ENCODE assay signal across 21 mouse cellular contexts in the genomic region with DNA sequence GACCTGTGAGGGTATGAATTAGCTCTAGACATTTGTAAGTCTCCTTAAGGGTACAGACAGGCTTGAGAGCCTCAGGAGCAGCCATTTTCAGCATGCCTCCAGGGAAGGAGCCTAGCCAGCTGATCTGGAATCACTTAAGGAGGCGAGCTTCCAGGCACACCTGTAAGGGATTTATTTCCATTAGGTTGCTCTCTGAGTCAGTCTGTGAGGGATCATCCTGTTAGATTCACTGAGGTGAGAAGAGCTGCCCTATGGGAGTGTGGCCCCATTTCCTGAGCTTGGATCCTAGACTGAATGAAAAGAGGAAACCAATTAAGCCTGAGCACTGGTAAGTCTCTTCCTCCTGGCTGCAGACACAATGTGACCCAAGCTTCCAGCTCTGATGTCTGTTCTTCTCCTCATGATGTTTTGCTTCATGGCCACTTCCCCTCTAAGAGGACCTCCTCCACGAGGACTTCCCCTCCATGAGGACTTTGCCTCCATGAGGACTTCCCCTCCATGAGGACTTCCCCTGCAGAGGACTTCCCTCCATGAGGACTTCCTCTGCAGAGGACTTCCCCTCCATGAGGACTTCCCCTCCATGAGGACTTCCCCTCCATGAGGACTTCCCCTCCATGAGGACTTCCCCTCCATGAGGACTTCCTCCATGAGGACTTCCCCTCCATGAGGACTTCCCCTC. TPM values are rescaled to one million over a fixed set of nuclear protein-coding genes. Genes with fewer than 3 reads are reported as not detected.
DNase-seq lines count a peak whose midpoint lies in the region; ATAC-seq lines count a peak whose summit lies in the region.
"Had no signal": no experiment of that assay in that cellular context is flagged by ENCODE, and none has a peak within 500 bp of the region (broad histone marks: within the 10 kb centered on the region; RNA-seq: fewer than 3 reads in every experiment).

No protein-coding gene starts in this region.

- peak; percentile 21; the same call in 1 of the 2 replicates for ATAC-seq in granulocyte monocyte progenitor cell, adult 5-6 weeks (replicated peaks; ENCODE audit: poor library complexity, severe bottlenecking)
- 0 out of 2 replicates have a peak, but pooled peaks have one; percentile 16 for ATAC-seq in monocyte, adult 5-6 weeks (replicated peaks; ENCODE audit: insufficient number of reproducible peaks, low FRiP score, low TSS enrichment, poor library complexity, severe bottlenecking)
- no peak for ATAC-seq in inflammation-experienced regulatory T-cells, adult 6 months
- ATAC-seq: forebrain, postnatal 0 days; lung, postnatal 0 days; midbrain, embryonic 16.5 days had no signal

- DNase-seq in A20 (ENCODE audit: low read depth, low spot score): peak; percentile 27
- DNase-seq in B cell, adult 2 months: peak; percentile 11 to 38
- DNase-seq in lung, postnatal 14 days: no peak
- no peak for DNase-seq in adrenal gland, postnatal 10 days
- DNase-seq: adrenal gland, postnatal 36 days; cerebellum, adult 9-10 months; cerebellum, postnatal 36 days; embryo, embryonic 11 days; forebrain, postnatal 0 days; heart, postnatal 36 days; kidney, adult 11 months; kidney, postnatal 36 days; liver, embryonic 13.5 days; lung, adult 18-20 months; right cerebral cortex, postnatal 4 days; thymus, postnatal 25 days had no signal

RNA-seq across cellular contexts. Expression of gene Esr1, which starts 10.5 kb away (rescaled TPM):
- total RNA-seq in granulocyte monocyte progenitor cell, adult 5-6 weeks (2014; fragmentation: Nextera tagmentation): 18.2 and 19.4 TPM in 2 replicates
- 14.8 and 16.9 TPM in 2 replicates for total RNA-seq in granulocyte monocyte progenitor cell, adult 5-6 weeks (2017)
- total RNA-seq in monocyte, adult 5-6 weeks (2017): 1.2 to 3.5 TPM (median 2.3 TPM) in 3 replicates
- 1 to 10 TPM; 1.3 to 6.4 (median 4.4) TPM for polyA plus RNA-seq in inflammation-experienced regulatory T-cells, adult 6 months (2017; shearing (Covaris generic))
- 10 to 100 TPM; 16.2 to 24.5 TPM for total RNA-seq in adrenal gland, postnatal 10 days (2021)

Comparison
In these comparisons a context has a peak if more than half of its experiments do, and no peak if none do; other contexts are left out.
1. DNase-seq: peak in A20 (single experiment) and B cell, adult 2 months (2 of 2); none in lung, postnatal 14 days (single experiment) and adrenal gland, postnatal 10 days (single experiment).